In the genomic region with DNA sequence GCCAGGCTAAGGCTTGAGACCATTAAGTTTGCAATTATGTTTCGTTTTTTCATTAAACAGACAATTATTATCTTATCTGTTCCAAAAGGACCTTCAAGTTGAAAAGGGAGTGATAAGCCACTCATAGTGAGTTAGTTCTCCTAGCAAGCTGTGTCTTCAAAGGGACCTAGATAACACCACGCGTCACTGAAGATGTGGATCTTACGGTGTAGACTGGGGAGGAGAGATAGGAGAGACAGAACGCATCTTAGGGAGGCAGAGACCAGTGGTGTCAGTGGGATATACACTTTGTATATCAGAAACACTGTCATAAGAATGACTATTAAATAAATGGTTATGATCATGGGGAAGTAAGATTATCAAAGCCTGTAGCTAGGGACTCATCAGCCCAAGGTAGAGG, we compare ENCODE assay signal across 27 mouse cellular contexts. TPM values are rescaled to one million over a fixed set of nuclear protein-coding genes. Genes with fewer than 3 reads are reported as not detected.
DNase-seq lines count a peak whose midpoint lies in the region; ATAC-seq and TF ChIP-seq lines count a peak whose summit lies in the region.
"Had no signal": no experiment of that assay in that cellular context is flagged by ENCODE, and none has a peak within 500 bp of the region (broad histone marks: within the 10 kb centered on the region; RNA-seq: fewer than 3 reads in every experiment).

No protein-coding gene starts in this region.

- DNase-seq in MEL (ENCODE audit: low read depth, low spot score): peak; percentile 94
- DNase-seq in c-Kit-positive CD71-positive TER-119-positive erythroid progenitor cells, embryonic 14.5 days (ENCODE audit: low spot score): peak; percentile 51
- DNase-seq in liver, embryonic 13.5 days: peak; percentile 49
- no peak for DNase-seq in left cerebral cortex, postnatal 14 days (ENCODE audit: low spot score in 2 of 2)
- DNase-seq in gastrocnemius, postnatal 10 days: no peak
- no peak for DNase-seq in right cerebral cortex, adult 18-20 months
- DNase-seq: adrenal gland, postnatal 10 days; cerebellum, adult 11-12 months; cerebellum, adult 9-11 months; gastrocnemius, postnatal 14 days; heart, postnatal 36 days; kidney, adult 9 months; kidney, postnatal 10 days; layer of hippocampus, adult 9-11 months; lung, postnatal 4 days had no signal

- peak; percentile 97 for ATAC-seq in liver, embryonic 13.5 days (ENCODE audit: low read depth)
- ATAC-seq in megakaryocyte progenitor cell, adult 5-6 weeks (replicated peaks; ENCODE audit: poor library complexity): peak; percentile 52
- ATAC-seq: CD4-positive, CD25-positive, alpha-beta regulatory T cell, adult 4 months; intestine, embryonic 16.5 days; midbrain, embryonic 16.5 days had no signal

- intact Hi-C loops in left cerebral cortex, postnatal 14 days (cut with DNase I): no loop called here

- 33% methylated on average over 5 of the region's 5 CpGs for WGBS in liver, embryonic 13.5 days (ENCODE audit: insufficient replicate concordance)

- no peak overlapping the region for H3K4me2 ChIP-seq in liver, embryonic 13.5 days
- H3K4me2 ChIP-seq: forebrain, embryonic 12.5 days; hindbrain, embryonic 12.5 days had no signal

- H3K79me2 ChIP-seq in MEL (ENCODE audit: control insufficient read depth, insufficient read depth, low read length, poor library complexity): no peaks in the 10 kb centered on the region

- peak; percentile 99 for TF ChIP-seq EP300 in MEL (IDR thresholded peaks at IDR 0.05; ENCODE audit: low read depth in 1 of 2, low read length in 2 of 2)

- no peaks in the 10 kb centered on the region for H3K9me3 ChIP-seq in MEL (replicated peaks; ENCODE audit: insufficient read depth, low read length)
- no peaks in the 10 kb centered on the region for H3K9me3 ChIP-seq in liver, embryonic 13.5 days (replicated peaks)
- H3K9me3 ChIP-seq: forebrain, embryonic 12.5 days; heart, embryonic 10.5 days; hindbrain, embryonic 12.5 days had no signal

- no peak overlapping the region; the same call in 1 of the 2 replicates for H3K9ac ChIP-seq in MEL (ENCODE audit: control insufficient read depth, low read depth, low read length, poor library complexity, severe bottlenecking)
- no peak overlapping the region for H3K9ac ChIP-seq in liver, embryonic 13.5 days
- H3K9ac ChIP-seq: forebrain, embryonic 12.5 days; hindbrain, embryonic 12.5 days had no signal

- peaks cover 0 to 38% of the 10 kb centered on the region in 2 experiments; a peak in 2 of 4 replicates for H3K36me3 ChIP-seq in MEL (ENCODE audit: control insufficient read depth in 1 of 2, insufficient read depth in 2 of 2, low read length in 2 of 2)
- H3K36me3 ChIP-seq in liver, embryonic 13.5 days: no peaks in the 10 kb centered on the region
- H3K36me3 ChIP-seq: forebrain, embryonic 12.5 days; heart, embryonic 10.5 days; hindbrain, embryonic 12.5 days had no signal

- no peaks in the 10 kb centered on the region for H3K27me3 ChIP-seq in MEL (ENCODE audit: control insufficient read depth in 1 of 2, insufficient read depth in 2 of 2, low read length in 2 of 2)
- peaks cover 3% of the 10 kb centered on the region for H3K27me3 ChIP-seq in liver, embryonic 13.5 days

- peak overlapping the region in 1 of 2 experiments; percentile 2; a peak in 1 of 4 replicates for H3K4me3 ChIP-seq in MEL (ENCODE audit: control insufficient read depth in 1 of 2, insufficient read depth in 1 of 2, low read depth in 2 of 2, low read length in 2 of 2)
- H3K4me3 ChIP-seq in liver, embryonic 13.5 days (replicated peaks): no peak overlapping the region
- H3K4me3 ChIP-seq: erythroblast, embryonic 14.5 days; forebrain, embryonic 12.5 days; heart, embryonic 10.5 days; hindbrain, embryonic 12.5 days had no signal

- TF ChIP-seq CTCF in MEL (IDR thresholded peaks at IDR 0.05 in 2 of 3, conservative IDR thresholded peaks at IDR 0.05 in 1 of 3; ENCODE audit: control insufficient read depth in 1 of 3, insufficient read depth in 1 of 3, low read depth in 2 of 3, low read length in 3 of 3, poor library complexity in 1 of 3, severe bottlenecking in 1 of 3): no peak

- peaks cover 19 to 29% of the 10 kb centered on the region in 2 experiments for H3K4me1 ChIP-seq in MEL (ENCODE audit: control insufficient read depth in 1 of 2, insufficient read depth in 2 of 2, low read length in 2 of 2)
- peaks cover 5% of the 10 kb centered on the region; the same call in 1 of the 2 replicates for H3K4me1 ChIP-seq in liver, embryonic 13.5 days (replicated peaks)
- H3K4me1 ChIP-seq: forebrain, embryonic 12.5 days; heart, embryonic 10.5 days; hindbrain, embryonic 12.5 days had no signal

- TF ChIP-seq POLR2A in MEL (IDR thresholded peaks at IDR 0.05; ENCODE audit: control insufficient read depth in 1 of 2, insufficient read depth in 1 of 2, low read depth in 1 of 2, low read length in 2 of 2, poor library complexity in 1 of 2): no peak

- H3K27ac ChIP-seq in MEL (ENCODE audit: control insufficient read depth, low read depth, low read length): peak overlapping the region; percentile 97
- H3K27ac ChIP-seq in liver, embryonic 13.5 days: no peak overlapping the region
- H3K27ac ChIP-seq: forebrain, embryonic 12.5 days; heart, embryonic 10.5 days; hindbrain, embryonic 12.5 days had no signal

- no peak for TF ChIP-seq RAD21 in MEL (IDR thresholded peaks at IDR 0.05; ENCODE audit: low read depth, low read length)

TF ChIP-seq in MEL, 35 proteins besides CTCF, POLR2A, EP300 and RAD21 (continues in another document):
- peak; percentile 72 for TF ChIP-seq TAL1 (IDR thresholded peaks at IDR 0.05; ENCODE audit: low read length)
- peak; percentile 97 for TF ChIP-seq ETS1 (IDR thresholded peaks at IDR 0.05; ENCODE audit: low read depth, low read length)
- TF ChIP-seq CHD1 (IDR thresholded peaks at IDR 0.05; ENCODE audit: low read depth, low read length): no peak
- 0 out of 2 replicates have a peak, but pooled peaks have one; percentile 52 for TF ChIP-seq POLR2AphosphoS2 (IDR thresholded peaks at IDR 0.05; ENCODE audit: low read length)
- no peak for TF ChIP-seq NELFE (IDR thresholded peaks at IDR 0.05; ENCODE audit: low read depth, low read length)
- no peak for TF ChIP-seq JUND (IDR thresholded peaks at IDR 0.05; ENCODE audit: low read depth, low read length)
- TF ChIP-seq E2F4 (IDR thresholded peaks at IDR 0.05; ENCODE audit: borderline replicate concordance, low read depth, low read length): no peak
- peak; percentile 60; the same call in 1 of the 2 replicates for TF ChIP-seq BHLHE40 (IDR thresholded peaks at IDR 0.05; ENCODE audit: borderline replicate concordance, low read depth, low read length)
- TF ChIP-seq MYC (IDR thresholded peaks at IDR 0.05; ENCODE audit: low read depth, low read length): peak; percentile 81
- peak; percentile 89 for TF ChIP-seq SIN3A (IDR thresholded peaks at IDR 0.05; ENCODE audit: low read length)
- TF ChIP-seq ZNF384 (IDR thresholded peaks at IDR 0.05; ENCODE audit: low read depth, low read length): peak; percentile 87
- TF ChIP-seq ZC3H11A (IDR thresholded peaks at IDR 0.05; ENCODE audit: low read depth, low read length): no peak
- peak; percentile 80; the same call in 1 of the 2 replicates for TF ChIP-seq MYB (IDR thresholded peaks at IDR 0.05; ENCODE audit: low read depth, low read length)
- TF ChIP-seq MAX (IDR thresholded peaks at IDR 0.05; ENCODE audit: low read length): no peak; the same call in 1 of the 2 replicates
- no peak for TF ChIP-seq POLR2AphosphoS5 (IDR thresholded peaks at IDR 0.05; ENCODE audit: borderline replicate concordance, low read depth, low read length)
- no peak; the same call in 1 of the 2 replicates for TF ChIP-seq CHD2 (IDR thresholded peaks at IDR 0.05; ENCODE audit: low read length)
- TF ChIP-seq RCOR1 (IDR thresholded peaks at IDR 0.05; ENCODE audit: low read depth, low read length): peak; percentile 86
- TF ChIP-seq HCFC1 (IDR thresholded peaks at IDR 0.05; ENCODE audit: low read depth, low read length): no peak
- peak; percentile 39; the same call in 1 of the 2 replicates for TF ChIP-seq MAZ (IDR thresholded peaks at IDR 0.05; ENCODE audit: low read depth, low read length)
- TF ChIP-seq GATA1 (IDR thresholded peaks at IDR 0.05; ENCODE audit: low read depth, low read length): peak; percentile 100
- no peak for TF ChIP-seq ELF1 (IDR thresholded peaks at IDR 0.05; ENCODE audit: low read depth, low read length)
- no peak; the same call in 1 of the 2 replicates for TF ChIP-seq NRF1 (IDR thresholded peaks at IDR 0.05; ENCODE audit: insufficient read depth, low read depth, low read length, poor library complexity, severe bottlenecking)
- TF ChIP-seq GABPA (IDR thresholded peaks at IDR 0.05; ENCODE audit: low read depth, low read length): no peak
- no peak; the same call in 1 of the 2 replicates for TF ChIP-seq MAFK (IDR thresholded peaks at IDR 0.05; ENCODE audit: borderline replicate concordance, low read depth, low read length)
- TF ChIP-seq KAT2A (conservative IDR thresholded peaks at IDR 0.05; ENCODE audit: low read depth, low read length): no peak; the same call in 1 of the 2 replicates
- TF ChIP-seq ZMIZ1 (IDR thresholded peaks at IDR 0.05; ENCODE audit: low read depth, low read length): peak; percentile 59; the same call in 1 of the 2 replicates
- no peak for TF ChIP-seq SMC3 (IDR thresholded peaks at IDR 0.05; ENCODE audit: low read depth, low read length)
- no peak for TF ChIP-seq UBTF (IDR thresholded peaks at IDR 0.05; ENCODE audit: borderline replicate concordance, insufficient read depth, low read depth, low read length)
- TF ChIP-seq USF1 (IDR thresholded peaks at IDR 0.05; ENCODE audit: low read depth, low read length): no peak
- TF ChIP-seq TBP (IDR thresholded peaks at IDR 0.05; ENCODE audit: low read depth, low read length): peak; percentile 10; the same call in 1 of the 2 replicates
- TF ChIP-seq MEF2A (IDR thresholded peaks at IDR 0.05; ENCODE audit: extremely low read depth, insufficient replicate concordance, low read depth, low read length, poor library complexity, severe bottlenecking): peak; percentile 73; the same call in 1 of the 2 replicates
- TF ChIP-seq MXI1 (IDR thresholded peaks at IDR 0.05; ENCODE audit: low read depth, low read length): 0 out of 2 replicates have a peak, but pooled peaks have one; percentile 40

RNA-seq across cellular contexts. Expression of a gene that starts 4.6 kb away (rescaled TPM):
- 0.04 and 0.10 TPM in 2 replicates for total RNA-seq in MEL (2012; rRNA removed)
- under 1 TPM in 1 of 2 experiments, not detected in 1; 0.15 TPM for polyA plus RNA-seq in MEL (2012; ENCODE audit: insufficient read depth in 1 of 2, insufficient read length in 2 of 2, low read depth in 1 of 2, low replicate concordance in 2 of 2, missing spikeins in 1 of 2)
- not detected in 2 replicates for polyA plus RNA-seq in liver, embryonic 13.5 days (2015; fragmentation: Nextera tagmentation; extraction: Ambion mirVana)
- not detected in 2 replicates for total RNA-seq in megakaryocyte progenitor cell, adult 5-6 weeks (2015)
- not detected in 2 replicates for total RNA-seq in megakaryocyte progenitor cell, adult 5-6 weeks (2017)
- total RNA-seq in left cerebral cortex, postnatal 14 days (2021): 10 to 100 TPM; 19.2 to 24.4 TPM
- under 1 TPM; 0.18 to 0.35 TPM for total RNA-seq in gastrocnemius, postnatal 10 days (2021)
- total RNA-seq: adrenal gland, postnatal 10 days; common myeloid progenitor, adult 5-6 weeks; gastrocnemius, postnatal 14 days; granulocyte monocyte progenitor cell, adult 5-6 weeks; heart, postnatal 36 days; liver, adult 2 months had no signal
- polyA plus RNA-seq: CD4-positive, CD25-positive, alpha-beta regulatory T cell, adult 4 months; erythroblast, embryonic 14.5 days; heart, embryonic 10.5 days; intestine, embryonic 16.5 days; liver, adult 2 months; lung, embryonic 16.5 days had no signal

Comparison
In these comparisons a context has a peak if more than half of its experiments do, and no peak if none do; other contexts are left out.
1. DNase-seq: peak in MEL (single experiment), c-Kit-positive CD71-positive TER-119-positive erythroid progenitor cells, embryonic 14.5 days (single experiment) and liver, embryonic 13.5 days (single experiment); none in left cerebral cortex, postnatal 14 days (0 of 2), gastrocnemius, postnatal 10 days (single experiment) and right cerebral cortex, adult 18-20 months (single experiment).
2. RNA of a gene that starts 4.6 kb away (total RNA-seq): 19.2 to 24.4 TPM in left cerebral cortex, postnatal 14 days; 0.18 to 0.35 TPM in gastrocnemius, postnatal 10 days, 0.04 to 0.10 TPM in MEL and not detected in megakaryocyte progenitor cell, adult 5-6 weeks; every median in the first group is over 10 times any median in the second.